Mouse (Mus musculus) naive thymus-derived CD4-positive, alpha-beta T cell, adult 2 months (primary cell): ENCODE results near the gene Fndc3b.

Source experiments
- DNase-seq: peaks from one replicate; pipeline ENCODE4 v3.0.0-alpha.2; 2011; ENCODE audit warnings: low read depth

Gene Fndc3b

GRCm38 (mm10) chr3:27621176-27621575 lies 89.9 kb downstream of the Fndc3b start:
- DNase-seq, result no peak

GRCm38 (mm10) chr3:27617733-27618132 lies 93.4 kb downstream of the Fndc3b start:
- no peak for DNase-seq

GRCm38 (mm10) chr3:27617237-27617499 lies 93.9 kb downstream of the Fndc3b start:
- no peak for DNase-seq

GRCm38 (mm10) chr3:27616421-27617236 lies 94.5 kb downstream of the Fndc3b start:
- DNase-seq, result no peak

GRCm38 (mm10) chr3:27615479-27615878 lies 95.6 kb downstream of the Fndc3b start:
- no peak for DNase-seq

- no peak for DNase-seq
Observed at GRCm38 (mm10) chr3:27613828-27614227, 97.3 kb downstream of the Fndc3b start.

GRCm38 (mm10) chr3:27613011-27613410 lies 98.1 kb downstream of the Fndc3b start:
- DNase-seq, result no peak

GRCm38 (mm10) chr3:27611986-27612385 lies 99.1 kb downstream of the Fndc3b start:
- DNase-seq, result no peak

GRCm38 (mm10) chr3:27610547-27610946 lies 100.6 kb downstream of the Fndc3b start:
- no peak for DNase-seq

- DNase-seq, result no peak
Observed at GRCm38 (mm10) chr3:27610089-27610488, 101.0 kb downstream of the Fndc3b start.

GRCm38 (mm10) chr3:27607796-27608151 lies 103.3 kb downstream of the Fndc3b start:
- DNase-seq, result no peak

- DNase-seq, result no peak
Observed at GRCm38 (mm10) chr3:27607081-27607795, 103.9 kb downstream of the Fndc3b start.

GRCm38 (mm10) chr3:27606626-27607025 lies 104.5 kb downstream of the Fndc3b start:
- no peak for DNase-seq

GRCm38 (mm10) chr3:27605613-27606012 lies 105.5 kb downstream of the Fndc3b start:
- DNase-seq, result no peak

- no peak for DNase-seq
Observed at GRCm38 (mm10) chr3:27605081-27605480, 106.0 kb downstream of the Fndc3b start.

GRCm38 (mm10) chr3:27604629-27605028 lies 106.5 kb downstream of the Fndc3b start:
- no peak for DNase-seq

- no peak for DNase-seq
Observed at GRCm38 (mm10) chr3:27603905-27604620, 107.0 kb downstream of the Fndc3b start.

GRCm38 (mm10) chr3:27600645-27601044 lies 110.5 kb downstream of the Fndc3b start:
- DNase-seq, result no peak

- DNase-seq, result no peak
Observed at GRCm38 (mm10) chr3:27600197-27600596, 110.9 kb downstream of the Fndc3b start.

- no peak for DNase-seq
Observed at GRCm38 (mm10) chr3:27598437-27599382, 112.4 kb downstream of the Fndc3b start.

- DNase-seq, result no peak
Observed at GRCm38 (mm10) chr3:27593485-27594138, 117.5 kb downstream of the Fndc3b start.
